Mouse (Mus musculus): ENCODE results near the gene Egln1. TPM values are rescaled to one million over a fixed set of nuclear protein-coding genes. Genes with fewer than 3 reads are reported as not detected.

The Egln1 gene
- polyA plus RNA-seq, 1 experiment from 2014 or later = 5.1 TPM

DNA sequence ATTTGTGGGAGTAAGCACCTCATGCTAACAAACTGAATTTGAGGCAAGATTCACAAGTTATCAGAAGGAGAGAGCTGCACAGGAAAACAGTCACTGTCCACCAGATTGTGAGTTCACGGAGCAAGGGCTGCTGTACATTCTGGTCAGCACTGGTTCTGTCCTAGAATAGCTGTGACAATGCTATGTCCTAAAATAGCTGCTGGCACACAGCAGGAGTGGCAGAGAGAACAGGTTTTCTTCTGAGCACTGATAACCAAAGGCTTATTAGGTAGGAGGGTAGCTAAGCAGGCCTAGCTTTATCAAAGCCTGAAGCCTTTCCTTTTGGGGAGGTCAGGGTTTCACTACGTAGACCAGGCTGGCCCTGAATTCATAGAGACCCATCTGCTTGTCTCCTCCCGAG lies 88.9 kb downstream of the Egln1 start:
- no peaks in the 10 kb centered on the region for H3K9me3 ChIP-seq (replicated peaks; ENCODE audit: control insufficient read depth, low read length)
- no peak overlapping the region for H3K4me2 ChIP-seq (ENCODE audit: low read depth, low read length)
- H3K4me3 ChIP-seq (ENCODE audit: low read depth, low read length) = no peak overlapping the region
- no peak for ATAC-seq (ENCODE audit: low read depth)
- H3K27ac ChIP-seq (ENCODE audit: low read length) = no peak overlapping the region
- WGBS (ENCODE audit: insufficient replicate concordance) = 62% methylated on average over 3 of the region's 3 CpGs
- peaks cover 29% of the 10 kb centered on the region for H3K36me3 ChIP-seq (ENCODE audit: control insufficient read depth, insufficient read depth)
- H3K27me3 ChIP-seq (ENCODE audit: control insufficient read depth, insufficient read depth, low read depth, low read length) = no peaks in the 10 kb centered on the region
- H3K4me1 ChIP-seq (ENCODE audit: control insufficient read depth, low read depth, low read length) = peaks cover 20% of the 10 kb centered on the region
- no peak overlapping the region for H3K9ac ChIP-seq (ENCODE audit: low read depth, low read length)

DNA sequence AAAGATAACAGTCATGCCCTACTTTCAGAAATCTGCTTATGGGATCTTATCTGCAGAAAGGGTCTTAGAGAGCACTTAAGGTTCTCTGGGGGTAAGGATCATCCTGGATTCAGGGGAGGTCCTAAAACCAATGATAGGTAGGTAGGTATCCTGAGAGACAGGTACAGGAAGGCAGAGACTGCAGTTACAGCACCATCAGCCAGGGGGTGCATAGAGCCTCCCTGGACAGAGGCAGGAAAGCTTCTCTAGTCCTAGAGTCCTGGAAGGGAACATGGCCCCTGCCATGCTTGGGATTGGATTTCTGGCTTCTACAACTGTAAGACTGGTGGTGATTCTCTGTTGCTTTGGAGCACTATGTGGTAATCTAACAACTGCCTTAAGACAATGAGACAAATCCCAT lies 89.7 kb downstream of the Egln1 start:
- Histone ChIP-seq H3K27ac (ENCODE audit: low read length) (no peak overlapping the region), H3K4me3 (ENCODE audit: low read depth, low read length) (no peak overlapping the region), H3K9me3 (replicated peaks; ENCODE audit: control insufficient read depth, low read length) (no peaks in the 10 kb centered on the region), H3K4me1 (ENCODE audit: control insufficient read depth, low read depth, low read length) (peaks cover 13% of the 10 kb centered on the region), H3K9ac (ENCODE audit: low read depth, low read length) (no peak overlapping the region), H3K36me3 (ENCODE audit: control insufficient read depth, insufficient read depth) (peaks cover 35% of the 10 kb centered on the region), H3K4me2 (ENCODE audit: low read depth, low read length) (no peak overlapping the region), H3K27me3 (ENCODE audit: control insufficient read depth, insufficient read depth, low read depth, low read length) (no peaks in the 10 kb centered on the region)
- ATAC-seq (ENCODE audit: low read depth) = no peak

Other genes starting within 250 kb of the Egln1 start
- 14.2 and 14.6 TPM in 2 replicates for gene Ttc13, start 227.3 kb downstream of the Egln1 start, polyA plus RNA-seq (2015; fragmentation: Nextera tagmentation; extraction: Ambion mirVana)
- gene Arv1, start 227.2 kb downstream of the Egln1 start, polyA plus RNA-seq (2015; fragmentation: Nextera tagmentation; extraction: Ambion mirVana) = 4.8 and 5.7 TPM in 2 replicates
- 2.1 and 2.3 TPM in 2 replicates for gene Fam89a, start 197.5 kb downstream of the Egln1 start, polyA plus RNA-seq (2015; fragmentation: Nextera tagmentation; extraction: Ambion mirVana)
- gene Trim67, start 156.2 kb downstream of the Egln1 start, polyA plus RNA-seq (2015; fragmentation: Nextera tagmentation; extraction: Ambion mirVana) = 0.02 TPM in 2 replicates
- 33.8 and 34.8 TPM in 2 replicates for gene Gnpat, start 86.3 kb downstream of the Egln1 start, polyA plus RNA-seq (2015; fragmentation: Nextera tagmentation; extraction: Ambion mirVana)
- gene 2810004N23Rik, start 86.2 kb downstream of the Egln1 start, polyA plus RNA-seq (2015; fragmentation: Nextera tagmentation; extraction: Ambion mirVana) = 14.7 and 16.9 TPM in 2 replicates
- 3.1 and 3.6 TPM in 2 replicates for gene Exoc8, start 51.6 kb downstream of the Egln1 start, polyA plus RNA-seq (2015; fragmentation: Nextera tagmentation; extraction: Ambion mirVana)
- 4.8 and 4.9 TPM in 2 replicates for gene Sprtn, start 51.4 kb downstream of the Egln1 start, polyA plus RNA-seq (2015; fragmentation: Nextera tagmentation; extraction: Ambion mirVana)
- gene Tsnax, start 63.7 kb upstream of the Egln1 start, polyA plus RNA-seq (2015; fragmentation: Nextera tagmentation; extraction: Ambion mirVana) = 34.2 and 35.1 TPM in 2 replicates
- 0.20 and 0.30 TPM in 2 replicates for gene Disc1, start 104.9 kb upstream of the Egln1 start, polyA plus RNA-seq (2015; fragmentation: Nextera tagmentation; extraction: Ambion mirVana)

Measured in liver, embryonic 16.5 days (tissue).